Mouse (Mus musculus) embryonic fibroblast, embryonic 13.5 days (primary cell): ENCODE measurements around the gene Zfp277. TPM values are rescaled to one million over a fixed set of nuclear protein-coding genes. Genes with fewer than 3 reads are reported as not detected.

Source experiments
- H3K27ac ChIP-seq: 2 replicates; pipeline ENCODE4 v1.5.1; 2012; ENCODE audit warnings: low read length, control low read depth, inconsistent platforms; ENCODE audit not compliant: insufficient read depth
- H3K4me1 ChIP-seq: 2 replicates; pipeline ENCODE4 v1.6.1; 2011; ENCODE audit warnings: low read length; ENCODE audit not compliant: control insufficient read depth, insufficient read depth
- H3K4me3 ChIP-seq: 2 replicates; pipeline ENCODE4 v1.5.1; 2011; ENCODE audit warnings: mild to moderate bottlenecking, control low read depth, low read length; ENCODE audit not compliant: insufficient read depth
- CTCF ChIP-seq: IDR thresholded peaks from 2 replicates; pipeline ENCODE4 v1.5.1; 2011; ENCODE audit warnings: mild to moderate bottlenecking, control low read depth, low read length, moderate library complexity, borderline replicate concordance; ENCODE audit not compliant: insufficient read depth
- POLR2A ChIP-seq: IDR thresholded peaks from 2 replicates; pipeline ENCODE4 v1.6.1; 2011; ENCODE audit warnings: low read depth, mild to moderate bottlenecking, control low read depth, low read length, moderate library complexity
- polyA plus RNA-seq: library from polyadenylated mRNA; stranded (reverse); fragments of >200 nt; gene quantifications from 2 replicates; pipeline ENCODE4 v1.2.4, GENCODE M21; 2011; ENCODE audit warnings: low read depth; ENCODE audit not compliant: missing spikeins, insufficient read length

Gene Zfp277
- polyA plus RNA-seq, 1 experiment = 22.6 TPM

- Histone ChIP-seq H3K4me3 (no peak overlapping the region), H3K27ac (no peak overlapping the region), H3K4me1 (no peaks in the 10 kb centered on the region)
- TF ChIP-seq POLR2A (no peak), CTCF (no peak)
These were observed 46.3 kb downstream of the Zfp277 start for GRCm38 (mm10) chr12:40399386-40399785.

- Histone ChIP-seq H3K4me3 (no peak overlapping the region), H3K27ac (no peak overlapping the region), H3K4me1 (no peaks in the 10 kb centered on the region)
- TF ChIP-seq POLR2A = no peak
- TF ChIP-seq CTCF = no peak
These were observed 46.8 kb downstream of the Zfp277 start for GRCm38 (mm10) chr12:40398916-40399315.

- no peak for TF ChIP-seq CTCF
- H3K4me3 ChIP-seq = no peak overlapping the region
- H3K27ac ChIP-seq = no peak overlapping the region
- H3K4me1 ChIP-seq = no peaks in the 10 kb centered on the region
These were observed 52.8 kb downstream of the Zfp277 start for GRCm38 (mm10) chr12:40392869-40393268.

GRCm38 (mm10) chr12:40391262-40391661 lies 54.4 kb downstream of the Zfp277 start:
- TF ChIP-seq POLR2A = no peak
- TF ChIP-seq CTCF = no peak
- Histone ChIP-seq H3K4me3 (no peak overlapping the region), H3K4me1 (no peaks in the 10 kb centered on the region), H3K27ac (no peak overlapping the region)

GRCm38 (mm10) chr12:40387786-40388185 lies 57.9 kb downstream of the Zfp277 start:
- H3K27ac ChIP-seq = no peak overlapping the region
- no peaks in the 10 kb centered on the region for H3K4me1 ChIP-seq
- no peak for TF ChIP-seq POLR2A
- TF ChIP-seq CTCF = no peak
- H3K4me3 ChIP-seq = no peak overlapping the region

- H3K4me3 ChIP-seq = no peak overlapping the region
- TF ChIP-seq POLR2A (no peak), CTCF (no peak)
- no peak overlapping the region for H3K27ac ChIP-seq
- no peaks in the 10 kb centered on the region for H3K4me1 ChIP-seq
These were observed 60.4 kb downstream of the Zfp277 start for GRCm38 (mm10) chr12:40385301-40385700.

GRCm38 (mm10) chr12:40383718-40384117 lies 62.0 kb downstream of the Zfp277 start:
- TF ChIP-seq POLR2A (no peak), CTCF (no peak)
- H3K4me1 ChIP-seq = no peaks in the 10 kb centered on the region
- H3K4me3 ChIP-seq = no peak overlapping the region
- H3K27ac ChIP-seq = no peak overlapping the region

GRCm38 (mm10) chr12:40382539-40382938 lies 63.2 kb downstream of the Zfp277 start:
- Histone ChIP-seq H3K27ac (no peak overlapping the region), H3K4me3 (no peak overlapping the region), H3K4me1 (no peaks in the 10 kb centered on the region)
- TF ChIP-seq CTCF (no peak), POLR2A (no peak)

GRCm38 (mm10) chr12:40381824-40382223 lies 63.9 kb downstream of the Zfp277 start:
- Histone ChIP-seq H3K4me3 (no peak overlapping the region), H3K4me1 (no peaks in the 10 kb centered on the region), H3K27ac (no peak overlapping the region)
- TF ChIP-seq POLR2A (no peak), CTCF (no peak)

- Histone ChIP-seq H3K4me3 (no peak overlapping the region), H3K27ac (no peak overlapping the region), H3K4me1 (no peaks in the 10 kb centered on the region)
- TF ChIP-seq CTCF (no peak), POLR2A (no peak)
These were observed 64.4 kb downstream of the Zfp277 start for GRCm38 (mm10) chr12:40381173-40381801.
